Mouse (Mus musculus): ENCODE results near the gene Cabp2. TPM values are rescaled to one million over a fixed set of nuclear protein-coding genes. Genes with fewer than 3 reads are reported as not detected.
"Not testable (repeated sequence)": the region's sequence is repeated elsewhere in the genome, so short reads cannot be mapped to it uniquely, and the experiment has no call there.

Gene Cabp2
- total and polyA plus RNA-seq, 3 experiments = not detected

DNA sequence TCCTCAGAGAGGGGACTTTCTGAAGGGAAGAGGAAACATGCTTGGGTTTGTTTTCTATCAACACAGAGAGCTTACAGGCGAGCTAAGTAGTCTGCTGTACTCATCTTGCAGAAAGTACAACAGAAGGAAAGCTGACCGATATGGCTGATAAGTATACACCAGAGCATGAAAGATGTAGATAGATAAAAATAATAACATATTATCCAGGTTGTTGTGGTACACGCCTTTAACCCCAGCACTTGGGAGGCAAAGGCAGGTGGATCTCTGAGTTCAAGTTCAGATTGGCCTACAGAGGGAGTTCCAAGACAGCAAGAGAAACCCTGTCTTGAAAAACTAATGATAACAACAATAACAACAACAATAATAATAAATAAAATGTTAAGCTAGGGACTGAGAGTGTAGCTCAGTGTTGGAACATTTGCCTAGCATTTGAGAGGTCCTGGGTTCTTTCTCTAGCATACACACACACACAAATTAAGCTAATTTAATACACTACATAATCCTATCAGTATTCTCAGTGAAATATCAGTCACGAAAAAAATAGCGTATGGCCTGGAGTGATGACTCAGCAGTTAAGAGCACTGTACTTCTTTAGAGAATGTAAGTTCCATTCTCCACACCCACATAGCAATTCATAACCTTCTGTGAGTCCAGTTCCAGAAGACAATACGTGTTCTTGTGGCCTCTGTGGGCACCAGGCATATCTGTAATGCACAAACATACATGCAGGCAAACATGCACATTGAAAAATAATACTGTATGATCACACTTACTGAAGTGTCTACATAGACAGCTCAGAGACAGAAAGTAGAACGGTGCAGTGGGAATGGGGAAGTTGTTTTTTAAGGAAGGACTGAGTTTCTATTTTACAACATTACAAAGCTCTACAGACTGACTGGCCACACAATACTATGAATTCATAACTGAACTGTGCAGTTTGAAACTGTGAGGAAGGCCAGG lies 41.3 kb downstream of the Cabp2 start:
- Histone ChIP-seq H3K4me1 (ENCODE audit: control insufficient read depth, insufficient read depth, low read length) (peaks cover 10% of the 10 kb centered on the region), H3K27ac (no peak overlapping the region; the same call in 1 of the 2 replicates), H3K4me3 (no peak overlapping the region), H3K27me3 (ENCODE audit: control insufficient read depth, insufficient read depth, low read length) (no peaks in the 10 kb centered on the region), H3K79me2 (replicated peaks; ENCODE audit: control insufficient read depth, insufficient read depth, low read length) (peaks cover 2% of the 10 kb centered on the region), H3K36me3 (ENCODE audit: control insufficient read depth, insufficient read depth, low read length) (peaks cover 2% of the 10 kb centered on the region; the same call in 1 of the 2 replicates), H3K9ac (ENCODE audit: low read depth, low read length) (no peak overlapping the region)
- TF ChIP-seq EP300 (IDR thresholded peaks at IDR 0.05; ENCODE audit: insufficient read depth, low read depth, low read length) (no peak), CTCF (IDR thresholded peaks at IDR 0.05) (peak; percentile 14; the same call in 1 of the 2 replicates), POLR2A (IDR thresholded peaks at IDR 0.05; ENCODE audit: insufficient read depth, low read depth, low read length) (no peak)
- intact Hi-C loops (cut with DNase I) = no loop called here
- DNase-seq = no peak
- 78% methylated on average over 7 of the region's 7 CpGs for WGBS

DNA sequence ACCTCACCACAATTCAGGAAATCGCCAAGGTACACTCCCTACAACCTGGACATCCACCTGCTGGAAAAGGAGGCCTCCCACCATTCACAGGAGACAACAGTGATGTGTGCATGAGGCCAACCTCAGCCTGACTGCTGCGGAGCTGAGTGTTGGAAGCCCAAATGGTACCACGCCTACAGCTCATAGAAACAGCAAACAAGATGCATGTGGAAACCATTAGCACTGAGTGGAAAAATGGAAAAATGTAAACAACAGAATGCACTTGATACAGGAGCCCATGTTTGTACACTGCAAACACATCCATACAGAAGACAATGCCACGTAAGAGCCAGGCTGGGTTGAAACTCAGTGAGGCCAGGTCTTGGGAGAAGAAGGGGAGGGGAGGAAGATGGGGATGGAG lies 43.1 kb downstream of the Cabp2 start:
- intact Hi-C loops (cut with DNase I) = no loop called here
- H3K9ac ChIP-seq (ENCODE audit: low read depth, low read length) = no peak overlapping the region
- H3K4me3 ChIP-seq = no peak overlapping the region
- H3K27ac ChIP-seq = no peak overlapping the region
- H3K36me3 ChIP-seq (ENCODE audit: control insufficient read depth, insufficient read depth, low read length) = peaks cover 2% of the 10 kb centered on the region; the same call in 1 of the 2 replicates
- TF ChIP-seq EP300 (IDR thresholded peaks at IDR 0.05; ENCODE audit: insufficient read depth, low read depth, low read length) = no peak
- TF ChIP-seq CTCF (IDR thresholded peaks at IDR 0.05) = no peak
- TF ChIP-seq POLR2A (IDR thresholded peaks at IDR 0.05; ENCODE audit: insufficient read depth, low read depth, low read length) = no peak
- no peaks in the 10 kb centered on the region for H3K27me3 ChIP-seq (ENCODE audit: control insufficient read depth, insufficient read depth, low read length)
- peaks cover 2% of the 10 kb centered on the region for H3K79me2 ChIP-seq (replicated peaks; ENCODE audit: control insufficient read depth, insufficient read depth, low read length)
- peaks cover 10% of the 10 kb centered on the region for H3K4me1 ChIP-seq (ENCODE audit: control insufficient read depth, insufficient read depth, low read length)
- 84% methylated on average over 4 of the region's 4 CpGs for WGBS
- DNase-seq = no peak

DNA sequence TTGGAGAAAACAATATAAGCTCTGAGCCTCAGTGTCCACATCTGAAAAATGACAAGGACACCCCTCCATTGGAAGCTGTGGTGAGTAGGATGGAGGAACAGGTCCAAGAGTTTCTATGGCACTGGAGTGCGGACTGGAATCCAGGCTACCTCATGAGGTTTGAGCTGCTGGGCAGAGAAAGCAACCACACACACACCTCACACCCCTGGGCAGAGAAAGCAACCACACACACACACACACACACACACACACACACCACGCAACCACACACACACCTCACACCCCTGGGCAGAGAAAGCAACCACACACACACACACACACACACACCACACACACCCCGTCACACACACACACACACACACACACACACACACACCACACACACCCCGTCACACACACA lies 43.9 kb downstream of the Cabp2 start:
- not testable (repeated sequence) for DNase-seq; H3K79me2 ChIP-seq (replicated peaks; ENCODE audit: control insufficient read depth, insufficient read depth, low read length); H3K36me3 ChIP-seq (ENCODE audit: control insufficient read depth, insufficient read depth, low read length); H3K4me3 ChIP-seq; H3K27me3 ChIP-seq (ENCODE audit: control insufficient read depth, insufficient read depth, low read length); H3K27ac ChIP-seq
- intact Hi-C loops (cut with DNase I) = loop anchor here (5.0 kb wide), 2 partner anchors 77 to 102 kb away; partner anchors contain the start of gene Rad9a
- H3K4me1 ChIP-seq (ENCODE audit: control insufficient read depth, insufficient read depth, low read length) = peaks cover 10% of the 10 kb centered on the region
- 15% methylated on average over 4 of the region's 4 CpGs for WGBS
- H3K9ac ChIP-seq (ENCODE audit: low read depth, low read length) = peak overlapping the region; percentile 53

DNA sequence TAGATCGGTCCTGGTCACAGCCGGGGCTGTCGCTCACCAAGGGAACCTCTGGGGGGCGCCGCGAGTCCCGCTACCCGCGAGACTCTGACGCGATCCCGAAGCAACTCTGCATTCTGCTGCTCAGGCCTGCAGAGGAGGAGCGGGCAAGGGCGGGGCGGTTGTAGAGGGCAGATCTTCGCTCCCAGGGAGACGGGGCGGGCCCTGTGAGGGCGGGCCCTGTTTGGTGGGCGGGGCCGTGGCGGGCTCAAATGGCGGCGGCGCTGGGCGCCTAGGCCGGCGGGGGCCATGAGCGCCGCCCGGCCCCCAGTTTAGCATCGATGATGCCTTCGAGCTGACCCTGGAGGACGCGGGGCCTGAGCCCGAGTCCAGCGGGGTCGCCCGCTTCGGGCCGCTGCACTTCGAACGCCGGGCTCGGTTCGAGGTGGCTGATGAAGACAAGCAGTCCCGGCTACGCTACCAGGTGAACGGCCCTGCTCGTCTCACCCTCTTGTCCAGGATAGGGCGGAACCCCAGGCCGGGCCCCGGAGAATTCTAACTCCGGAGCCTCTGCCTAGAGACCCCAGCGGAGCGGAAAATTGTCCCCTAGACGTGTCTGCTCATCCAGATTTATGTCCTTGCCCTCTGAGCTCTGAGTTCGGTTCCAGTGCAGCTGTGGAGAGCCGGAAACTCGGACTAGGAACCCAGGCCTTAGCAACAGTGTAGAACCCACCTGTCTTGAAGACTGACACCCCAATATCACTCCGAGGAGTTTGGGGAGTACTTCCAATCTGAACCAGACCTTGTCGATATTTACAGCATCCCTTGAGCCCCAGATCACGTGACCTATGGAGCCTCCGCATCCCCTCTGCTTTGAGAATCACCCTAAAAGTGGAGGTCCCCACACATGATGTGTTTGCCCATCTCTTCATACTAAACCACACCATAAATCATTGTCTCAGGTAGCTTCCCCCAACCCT lies 44.6 kb downstream of the Cabp2 start, which contains the start of gene Aip:
Gene Aip (minus strand): TSS at position 118 of the 956 bp plus-strand sequence.
- Histone ChIP-seq H3K4me3 (peak within 1 kb of the TSS; percentile 77), H3K9ac (ENCODE audit: low read depth, low read length) (peak within 1 kb of the TSS; percentile 92), H3K4me1 (ENCODE audit: control insufficient read depth, insufficient read depth, low read length) (peaks cover 5% of the 10 kb centered on the region), H3K27me3 (ENCODE audit: control insufficient read depth, insufficient read depth, low read length) (no peaks in the 10 kb centered on the region), H3K36me3 (ENCODE audit: control insufficient read depth, insufficient read depth, low read length) (no peaks in the 10 kb centered on the region), H3K27ac (peak within 1 kb of the TSS; percentile 89), H3K79me2 (replicated peaks; ENCODE audit: control insufficient read depth, insufficient read depth, low read length) (peaks cover 2% of the 10 kb centered on the region)
- intact Hi-C loops (cut with DNase I) = loop anchor here (2.0 to 5.0 kb wide), 3 partner anchors 37 to 101 kb away; partner anchors contain the start of genes Rad9a and Rps6kb2
- peak; percentile 65 for TF ChIP-seq POLR2A (IDR thresholded peaks at IDR 0.05; ENCODE audit: insufficient read depth, low read depth, low read length)
- peak; percentile 64 for TF ChIP-seq CTCF (IDR thresholded peaks at IDR 0.05)
- TF ChIP-seq EP300 (IDR thresholded peaks at IDR 0.05; ENCODE audit: insufficient read depth, low read depth, low read length) = 0 out of 2 replicates have a peak, but pooled peaks have one; percentile 63
- DNase-seq = peak; percentile 98 to 99
- 1% methylated on average over 60 of the region's 64 CpGs for WGBS

DNA sequence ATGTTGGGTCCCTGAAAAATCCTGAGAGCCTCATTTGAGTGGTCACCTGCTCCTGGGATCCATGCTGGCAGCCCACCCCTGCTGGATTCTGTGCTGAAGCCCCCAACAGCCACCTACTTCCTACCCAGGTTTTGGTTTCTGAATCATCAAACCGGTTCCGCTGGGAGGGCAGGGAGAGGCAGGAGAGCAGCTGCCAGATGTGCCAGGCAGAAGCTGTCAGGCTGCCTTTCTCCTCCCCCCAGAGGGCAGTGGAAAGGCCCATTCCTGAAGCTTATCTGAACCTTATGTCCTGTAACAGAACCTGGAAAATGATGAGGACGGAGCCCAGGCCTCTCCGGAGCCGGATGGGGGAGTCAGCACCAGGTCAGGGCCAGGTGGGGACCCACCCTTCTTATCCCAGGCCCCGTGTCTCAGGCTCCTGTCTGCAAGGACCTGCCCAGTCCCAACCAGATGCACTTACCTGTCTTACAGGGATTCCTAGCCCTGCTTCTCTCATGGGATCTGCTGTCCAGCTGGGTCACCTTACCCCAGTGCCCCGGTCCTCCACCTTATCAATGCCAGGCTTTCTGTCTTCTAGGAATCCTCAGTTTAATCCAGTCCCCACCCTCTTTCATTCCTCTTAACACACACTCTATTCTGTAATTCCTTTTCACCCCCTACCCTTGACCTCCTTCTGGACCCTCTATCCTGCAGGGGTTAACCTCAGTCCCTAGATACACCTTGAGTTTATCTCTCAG lies 45.5 kb downstream of the Cabp2 start:
- no peak for DNase-seq
- WGBS = 39% methylated on average over 7 of the region's 7 CpGs
- H3K36me3 ChIP-seq (ENCODE audit: control insufficient read depth, insufficient read depth, low read length) = no peaks in the 10 kb centered on the region
- TF ChIP-seq EP300 (IDR thresholded peaks at IDR 0.05; ENCODE audit: insufficient read depth, low read depth, low read length) (no peak), POLR2A (IDR thresholded peaks at IDR 0.05; ENCODE audit: insufficient read depth, low read depth, low read length) (no peak), CTCF (IDR thresholded peaks at IDR 0.05) (no peak)
- intact Hi-C loops (cut with DNase I) = loop anchor here (2.0 to 5.0 kb wide), 3 partner anchors 36 to 100 kb away; partner anchors contain the start of genes Rad9a and Rps6kb2
- H3K27ac ChIP-seq = peak overlapping the region; percentile 89
- H3K27me3 ChIP-seq (ENCODE audit: control insufficient read depth, insufficient read depth, low read length) = no peaks in the 10 kb centered on the region
- peak overlapping the region; percentile 77 for H3K4me3 ChIP-seq
- H3K79me2 ChIP-seq (replicated peaks; ENCODE audit: control insufficient read depth, insufficient read depth, low read length) = peaks cover 2% of the 10 kb centered on the region
- H3K4me1 ChIP-seq (ENCODE audit: control insufficient read depth, insufficient read depth, low read length) = peaks cover 5% of the 10 kb centered on the region
- peak overlapping the region; percentile 92 for H3K9ac ChIP-seq (ENCODE audit: low read depth, low read length)
